Mouse (Mus musculus) cortical plate, adult 2 months (tissue): ENCODE measurements around the gene Ttc7.

Experiments used
- CTCF ChIP-seq: fragments of 200-500 bp; IDR thresholded peaks from 2 replicates; pipeline ENCODE4 v1.5.1; 2011; ENCODE audit warnings: mild to moderate bottlenecking, control low read depth, low read length; ENCODE audit not compliant: insufficient read depth; ENCODE audit errors: extremely low read depth
- POLR2A ChIP-seq: fragments of 200-500 bp; IDR thresholded peaks from 2 replicates; pipeline ENCODE4 v1.6.1; 2011; ENCODE audit warnings: mild to moderate bottlenecking, low read length, control low read depth; ENCODE audit not compliant: insufficient read depth; ENCODE audit errors: extremely low read depth

GRCm38 (mm10) chr17:87286481-87287143 lies 3.9 kb downstream of the Ttc7 start:
- TF ChIP-seq CTCF, result no peak
- TF ChIP-seq POLR2A, result no peak
